Mouse (Mus musculus) heart, adult 2 months (tissue): ENCODE results near the gene S100b. TPM values are rescaled to one million over a fixed set of nuclear protein-coding genes. Genes with fewer than 3 reads are reported as not detected.
A peak's percentile ranks its signal among the peaks of the same experiment; 100 is the strongest.

Experiments used
- DNase-seq, 2 experiments: peaks; one replicate each; pipeline ENCODE4 v3.0.0; 2021
- H3K27ac ChIP-seq: fragments of 200-600 bp; 2 replicates; pipeline ENCODE4 v1.8.1; 2022
- H3K27me3 ChIP-seq: fragments of 200-500 bp; 2 replicates; pipeline ENCODE4 v1.6.1; 2012; ENCODE audit warnings: mild to moderate bottlenecking, low read length, inconsistent platforms, mixed read lengths; ENCODE audit not compliant: control insufficient read depth, insufficient read depth
- H3K36me3 ChIP-seq: fragments of 200-500 bp; 2 replicates; pipeline ENCODE4 v1.6.1; 2012; ENCODE audit warnings: low read length, inconsistent platforms; ENCODE audit not compliant: control insufficient read depth, insufficient read depth
- H3K4me1 ChIP-seq: fragments of 200-500 bp; 2 replicates; pipeline ENCODE4 v1.6.1; 2011; ENCODE audit warnings: low read length; ENCODE audit not compliant: control insufficient read depth, insufficient read depth
- H3K4me3 ChIP-seq: fragments of 200-600 bp; 2 replicates; pipeline ENCODE4 v1.8.1; 2022
- H3K79me2 ChIP-seq: fragments of 200-500 bp; replicated peaks from 2 replicates; pipeline ENCODE4 v1.6.1; 2012; ENCODE audit warnings: mild to moderate bottlenecking, inconsistent platforms, low read length, moderate library complexity, mixed read lengths; ENCODE audit not compliant: control insufficient read depth, insufficient read depth
- H3K9ac ChIP-seq: fragments of 200-500 bp; 2 replicates; pipeline ENCODE4 v1.6.1; 2012; ENCODE audit warnings: low read depth, mild to moderate bottlenecking, control low read depth, inconsistent platforms, low read length, mixed read lengths
- CTCF ChIP-seq: fragments of 200-600 bp; IDR thresholded peaks from 2 replicates; pipeline ENCODE4 v1.8.1; 2022; ENCODE audit warnings: antibody characterized with exemption, mild to moderate bottlenecking, moderate library complexity
- EP300 ChIP-seq: fragments of 200-500 bp; IDR thresholded peaks from 2 replicates; pipeline ENCODE4 v1.6.1; 2011; ENCODE audit warnings: low read depth, low read length, control low read depth; ENCODE audit not compliant: insufficient read depth
- POLR2A ChIP-seq: fragments of 200-500 bp; IDR thresholded peaks from 2 replicates; pipeline ENCODE4 v1.6.1; 2011; ENCODE audit warnings: mild to moderate bottlenecking, low read depth, low read length, control low read depth; ENCODE audit not compliant: insufficient read depth
- WGBS: fragments of 180-500 bp; shearing (Covaris S2); methylation state at CpG from one replicate; pipeline ENCODE4 v1.1.7; 2018; 5-methylcytosine and 5-hydroxymethylcytosine counted together
- intact Hi-C: fragments of 180-260 bp; cut with DNase I; formaldehyde crosslinking; loops from one replicate; pipeline ENCODE4 v1.15.1; 2025
- polyA plus RNA-seq: library from polyadenylated mRNA; depleted of rRNA; stranded (reverse); fragments of >200 nt; gene quantifications from 2 replicates; pipeline ENCODE4 v1.2.3, GENCODE M21; 2012
- total RNA-seq, 2 experiments: library from RNA; stranded (reverse); gene quantifications; 2 replicates each; pipeline ENCODE4 v1.2.3; 2021

Gene S100b
- total and polyA plus RNA-seq, 3 experiments: 1.4 to 3.7 (median 1.5) TPM

DNA sequence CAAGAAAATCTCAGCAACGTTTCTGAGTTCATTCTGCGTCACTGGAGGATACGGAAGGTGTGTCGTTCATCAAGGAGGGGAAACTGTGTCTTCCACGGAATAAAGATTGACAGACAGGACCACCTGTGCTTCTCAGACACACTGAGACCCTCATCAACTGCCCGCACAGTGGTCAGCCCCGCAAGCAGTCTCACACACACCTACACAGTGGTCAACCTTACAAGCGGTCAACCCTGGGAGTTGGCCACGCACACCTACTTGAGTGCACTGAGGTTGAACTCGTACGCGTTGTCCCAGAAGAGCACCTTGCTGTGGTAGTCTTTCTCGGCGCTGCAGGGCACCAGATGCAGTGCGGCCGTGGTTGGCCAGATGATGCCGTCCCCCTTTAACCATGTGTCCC, 36.6 kb upstream of the S100b start:
- no peak overlapping the region for H3K27ac ChIP-seq
- no peaks in the 10 kb centered on the region for H3K79me2 ChIP-seq
- H3K9ac ChIP-seq: no peak overlapping the region
- H3K36me3 ChIP-seq: no peaks in the 10 kb centered on the region
- 97% methylated on average over 17 of the region's 17 CpGs for WGBS
- intact Hi-C loops: no loop called here
- H3K27me3 ChIP-seq: no peaks in the 10 kb centered on the region
- TF ChIP-seq POLR2A: no peak
- TF ChIP-seq EP300: no peak
- no peak for TF ChIP-seq CTCF
- H3K4me1 ChIP-seq: no peaks in the 10 kb centered on the region
- DNase-seq: peak in 1 of 2 experiments; percentile 7
- no peak overlapping the region for H3K4me3 ChIP-seq

DNA sequence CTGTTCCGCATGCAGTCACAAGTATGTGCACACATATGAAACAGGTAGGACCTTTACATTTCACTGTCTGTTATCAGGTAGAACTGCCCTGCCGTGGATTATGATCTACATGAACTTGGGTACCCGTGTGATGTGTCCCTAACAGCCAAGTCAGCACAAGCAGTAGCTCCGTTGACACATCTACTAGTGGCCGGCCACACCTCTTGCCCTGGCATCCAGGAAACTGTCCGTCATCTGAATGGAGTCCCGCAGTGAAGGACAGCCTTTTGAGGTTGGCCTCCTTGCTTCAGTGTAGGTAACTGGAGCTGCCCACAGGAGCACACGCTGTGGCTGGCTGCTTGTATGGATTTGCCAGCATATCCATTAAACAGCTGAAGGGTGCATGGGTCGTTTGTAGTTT, 35.4 kb upstream of the S100b start:
- no peaks in the 10 kb centered on the region for H3K36me3 ChIP-seq
- no peaks in the 10 kb centered on the region for H3K79me2 ChIP-seq
- peak in 1 of 2 experiments; percentile 12 for DNase-seq
- H3K27me3 ChIP-seq: no peaks in the 10 kb centered on the region
- no peak overlapping the region for H3K9ac ChIP-seq
- WGBS: 77% methylated on average over 9 of the region's 9 CpGs
- intact Hi-C loops: no loop called here
- no peak overlapping the region for H3K4me3 ChIP-seq
- no peaks in the 10 kb centered on the region for H3K4me1 ChIP-seq
- TF ChIP-seq CTCF: no peak
- TF ChIP-seq POLR2A: no peak
- no peak for TF ChIP-seq EP300
- H3K27ac ChIP-seq: no peak overlapping the region

- DNase-seq: no peak
- Histone ChIP-seq H3K4me1 (no peaks in the 10 kb centered on the region), H3K9ac (no peak overlapping the region), H3K27me3 (no peaks in the 10 kb centered on the region), H3K27ac (no peak overlapping the region), H3K4me3 (no peak overlapping the region), H3K79me2 (no peaks in the 10 kb centered on the region), H3K36me3 (no peaks in the 10 kb centered on the region)
- WGBS: 89% methylated on average over 11 of the region's 11 CpGs
- intact Hi-C loops: no loop called here
- TF ChIP-seq CTCF: no peak
- no peak for TF ChIP-seq EP300
- TF ChIP-seq POLR2A: no peak
Observed at GRCm38 (mm10) chr10:76225944-76226343, 27.7 kb upstream of the S100b start.

DNA sequence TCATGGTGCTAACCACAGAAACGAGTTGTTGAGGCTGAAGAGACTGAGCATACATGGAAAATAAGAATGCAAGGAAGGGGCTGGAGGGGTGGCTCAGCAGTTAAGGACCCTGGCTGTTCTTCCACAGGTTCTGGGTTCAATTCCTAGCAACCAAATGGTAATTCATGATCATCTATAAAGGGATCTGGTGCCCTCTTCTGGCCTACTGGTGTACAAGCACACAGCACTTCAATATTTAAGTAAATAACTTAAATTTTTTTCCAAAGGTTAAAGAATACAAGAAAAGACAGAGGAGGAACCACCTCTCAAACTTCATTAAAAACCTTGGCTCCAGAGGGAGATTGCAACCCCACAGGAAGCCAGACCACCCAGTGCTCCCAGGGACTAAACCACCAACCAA, 24.0 kb upstream of the S100b start:
- Histone ChIP-seq H3K79me2 (no peaks in the 10 kb centered on the region), H3K27ac (no peak overlapping the region), H3K36me3 (no peaks in the 10 kb centered on the region), H3K4me3 (no peak overlapping the region), H3K4me1 (no peaks in the 10 kb centered on the region), H3K9ac (no peak overlapping the region), H3K27me3 (no peaks in the 10 kb centered on the region)
- no peak for DNase-seq
- intact Hi-C loops: no loop called here
- no peak for TF ChIP-seq POLR2A
- TF ChIP-seq CTCF: peak; percentile 60
- WGBS: 86% methylated on average over 1 of the region's 1 CpGs

DNA sequence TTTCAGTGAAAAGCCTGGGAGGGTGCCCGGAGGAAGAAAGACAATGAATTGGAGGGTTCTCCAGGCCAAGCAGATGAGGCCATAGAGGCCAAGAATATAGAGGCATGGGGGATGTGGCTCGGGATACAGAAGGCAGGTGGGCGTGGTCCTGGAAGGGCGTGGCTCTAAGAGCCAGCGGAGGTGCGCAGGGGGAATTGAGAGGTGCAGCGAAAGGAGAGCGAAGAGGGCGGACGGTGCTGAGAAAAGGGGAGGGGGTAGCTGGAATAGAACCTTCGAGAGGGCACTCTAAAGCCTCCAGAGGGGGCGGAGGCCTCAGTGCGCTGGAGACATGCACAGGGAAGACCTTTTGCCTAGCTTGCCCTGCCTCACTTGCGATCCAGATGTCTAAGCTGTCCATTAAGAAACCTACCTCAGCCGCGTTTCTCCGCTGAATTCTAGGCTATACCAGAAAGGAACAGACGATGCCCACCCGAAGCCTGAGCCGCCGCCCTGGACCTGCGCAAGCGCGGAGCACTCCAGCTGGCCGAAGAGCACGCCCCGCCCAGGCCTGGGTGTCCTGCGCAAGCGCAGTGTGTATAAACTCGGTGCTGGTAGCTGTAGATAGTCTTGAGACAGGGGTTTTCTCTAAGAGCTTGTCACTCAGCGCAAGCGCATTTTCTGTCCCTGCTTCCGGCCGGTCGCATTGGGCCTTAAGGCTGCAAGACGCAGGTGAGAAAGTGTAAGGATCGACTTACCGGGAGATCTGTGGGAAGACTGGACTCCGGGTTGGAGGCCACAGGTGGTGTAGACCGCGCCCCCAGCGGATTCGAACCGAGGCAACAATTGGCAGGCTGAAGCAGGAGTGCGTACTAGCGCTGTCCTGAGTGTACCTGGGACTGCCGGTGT, 16.1 kb upstream of the S100b start, which contains the start of gene Prmt2:
Gene Prmt2, minus strand, starts transcription at position 525 of the 885 bp plus-strand sequence.
- Histone ChIP-seq H3K27ac (peak within 1 kb of the TSS; percentile 90), H3K4me1 (no peaks in the 10 kb centered on the region; the same call in 1 of the 2 replicates), H3K36me3 (no peaks in the 10 kb centered on the region), H3K9ac (peak within 1 kb of the TSS; percentile 76), H3K4me3 (peak within 1 kb of the TSS; percentile 84), H3K79me2 (no peaks in the 10 kb centered on the region), H3K27me3 (no peaks in the 10 kb centered on the region)
- WGBS: under 1% methylated on average over 47 of the region's 47 CpGs
- peak; percentile 93 to 94 for DNase-seq
- intact Hi-C loops: loop anchor here (2.0 kb wide), 1 partner anchor 23 kb away; no protein-coding TSS in a partner anchor
- no peak for TF ChIP-seq EP300
- peak; percentile 86 for TF ChIP-seq POLR2A
- peak; percentile 47 for TF ChIP-seq CTCF

- no peaks in the 10 kb centered on the region; the same call in 1 of the 2 replicates for H3K4me1 ChIP-seq
- DNase-seq: no peak
- no peaks in the 10 kb centered on the region for H3K79me2 ChIP-seq
- no peak overlapping the region for H3K9ac ChIP-seq
- no peak for TF ChIP-seq POLR2A
- TF ChIP-seq CTCF: 0 out of 2 replicates have a peak, but pooled peaks have one; percentile 7
- intact Hi-C loops: no loop called here
- H3K27me3 ChIP-seq: no peaks in the 10 kb centered on the region
- whole genome bisulfite sequencing: 59% methylated on average over 4 of the region's 4 CpGs
- H3K4me3 ChIP-seq: no peak overlapping the region
- H3K27ac ChIP-seq: no peak overlapping the region
- no peaks in the 10 kb centered on the region for H3K36me3 ChIP-seq
Observed at GRCm38 (mm10) chr10:76239401-76239800, 14.3 kb upstream of the S100b start.
